Mouse (Mus musculus) heart, postnatal 0 days (tissue): Measurements from ENCODE around the gene Kdr. TPM values are rescaled to one million over a fixed set of nuclear protein-coding genes. Genes with fewer than 3 reads are reported as not detected.

Source experiments
- ATAC-seq: fragments of 200-750 bp; cut with Nextera tagmentation; 2 replicates; pipeline ENCODE4 v1.8.0; 2017; ENCODE audit warnings: low read depth, moderate number of reproducible peaks, moderate library complexity; ENCODE audit not compliant: insufficient read depth
- DNase-seq: peaks from one replicate; pipeline ENCODE4 v3.0.0-alpha.2; 2016; ENCODE audit warnings: low spot score
- H3K27ac ChIP-seq: fragments of 300-500 bp; sonication (generic); 2 replicates; pipeline ENCODE4 v1.5.1; 2014; ENCODE audit warnings: low read depth, mild to moderate bottlenecking
- H3K27me3 ChIP-seq: fragments of 300-500 bp; sonication (generic); 2 replicates; pipeline ENCODE4 v1.6.1; 2014; ENCODE audit warnings: low read length, mixed read lengths; ENCODE audit not compliant: control insufficient read depth, insufficient read depth
- H3K36me3 ChIP-seq: fragments of 300-500 bp; sonication (generic); replicated peaks from 2 replicates; pipeline ENCODE4 v1.6.1; 2014; ENCODE audit warnings: low read length, mixed read lengths; ENCODE audit not compliant: control insufficient read depth, insufficient read depth
- H3K4me1 ChIP-seq: fragments of 300-500 bp; sonication (generic); 2 replicates; pipeline ENCODE4 v1.6.1; 2014; ENCODE audit warnings: antibody characterized with exemption; ENCODE audit not compliant: control insufficient read depth, insufficient read depth
- H3K4me2 ChIP-seq: fragments of 300-500 bp; sonication (generic); 2 replicates; pipeline ENCODE4 v1.6.1; 2014; ENCODE audit warnings: low read depth, mild to moderate bottlenecking, low read length, moderate library complexity
- H3K4me3 ChIP-seq: fragments of 300-500 bp; sonication (generic); 2 replicates; pipeline ENCODE4 v1.5.1; 2014; ENCODE audit warnings: low read depth, low read length
- H3K9ac ChIP-seq: fragments of 300-500 bp; sonication (generic); replicated peaks from 2 replicates; pipeline ENCODE4 v1.6.1; 2014; ENCODE audit warnings: low read depth, low read length, mixed read lengths
- H3K9me3 ChIP-seq: fragments of 300-500 bp; sonication (generic); replicated peaks from 2 replicates; pipeline ENCODE4 v1.6.1; 2016; ENCODE audit warnings: low read length; ENCODE audit not compliant: control insufficient read depth
- CTCF ChIP-seq: IDR thresholded peaks from 2 replicates; pipeline ENCODE4 v1.5.1; 2016; ENCODE audit warnings: antibody characterized with exemption, control low read depth, low read depth
- EP300 ChIP-seq: IDR thresholded peaks from 2 replicates; pipeline ENCODE4 v1.6.1; 2016; ENCODE audit warnings: antibody characterized with exemption, low read depth
- whole genome bisulfite sequencing: fragments of 180-500 bp; shearing (Covaris S2); extraction: QIAGEN DNeasy Blood & Tissue Kit; methylation state at CpG from one replicate; pipeline ENCODE4 v1.1.7; 2014; 5-methylcytosine and 5-hydroxymethylcytosine counted together
- polyA plus RNA-seq: library from polyadenylated mRNA; unstranded; fragments of >200 nt; fragmentation: Nextera tagmentation; extraction: Ambion mirVana; gene quantifications from 2 replicates; pipeline ENCODE4 v1.2.1, GENCODE M21; 2015
- total RNA-seq: library from RNA; depleted of rRNA; stranded (reverse); fragments of >200 nt; gene quantifications from 2 replicates; pipeline ENCODE4 v1.2.3, GENCODE M21; 2014; ENCODE audit warnings: low replicate concordance

Kdr gene
- total and polyA plus RNA-seq, 2 experiments from 2014 or later: 30.8 to 60.1 TPM

- Histone ChIP-seq H3K36me3 (peaks cover 41% of the 10 kb centered on the region), H3K9ac (no peak overlapping the region), H3K4me2 (no peak overlapping the region), H3K4me3 (no peak overlapping the region), H3K27ac (no peak overlapping the region), H3K4me1 (0 out of 2 replicates have a peak, but pooled peaks cover 4% of the 10 kb centered on the region), H3K9me3 (no peaks in the 10 kb centered on the region), H3K27me3 (no peaks in the 10 kb centered on the region)
- DNase-seq: no peak
- 61% methylated on average over 2 of the region's 2 CpGs for WGBS
- TF ChIP-seq CTCF: no peak
- TF ChIP-seq EP300: no peak
- ATAC-seq: no peak
Observed at GRCm38 (mm10) chr5:75950866-75951265, 27.4 kb downstream of the Kdr start.

- TF ChIP-seq CTCF (no peak), EP300 (no peak)
- Histone ChIP-seq H3K27me3 (no peaks in the 10 kb centered on the region), H3K4me1 (peaks cover 10% of the 10 kb centered on the region), H3K27ac (peak overlapping the region; percentile 32; the same call in 1 of the 2 replicates), H3K4me3 (no peak overlapping the region), H3K9me3 (no peaks in the 10 kb centered on the region), H3K36me3 (peaks cover 38% of the 10 kb centered on the region), H3K9ac (no peak overlapping the region), H3K4me2 (no peak overlapping the region)
- WGBS: 57% methylated on average over 4 of the region's 4 CpGs
- ATAC-seq (0 out of 2 replicates have a peak, but pooled peaks have one; percentile 24), DNase-seq (no peak)
Observed at GRCm38 (mm10) chr5:75945394-75945793, 32.9 kb downstream of the Kdr start.

GRCm38 (mm10) chr5:75943301-75943700 lies 35.0 kb downstream of the Kdr start:
- ATAC-seq (no peak), DNase-seq (no peak)
- Histone ChIP-seq H3K4me2 (no peak overlapping the region), H3K27ac (no peak overlapping the region; the same call in 1 of the 2 replicates), H3K27me3 (no peaks in the 10 kb centered on the region), H3K4me1 (peaks cover 31% of the 10 kb centered on the region), H3K9ac (no peak overlapping the region), H3K4me3 (no peak overlapping the region), H3K9me3 (no peaks in the 10 kb centered on the region), H3K36me3 (peaks cover 23% of the 10 kb centered on the region)
- 92% methylated on average over 6 of the region's 6 CpGs for WGBS
- TF ChIP-seq EP300: no peak
- no peak for TF ChIP-seq CTCF

GRCm38 (mm10) chr5:75941775-75942580 lies 36.3 kb downstream of the Kdr start:
- no peak for ATAC-seq
- peaks cover 40% of the 10 kb centered on the region for H3K4me1 ChIP-seq
- no peak overlapping the region for H3K4me3 ChIP-seq
- no peak overlapping the region for H3K4me2 ChIP-seq
- DNase-seq: no peak
- TF ChIP-seq EP300: no peak
- TF ChIP-seq CTCF: no peak
- 77% methylated on average over 11 of the region's 11 CpGs for WGBS
- no peak overlapping the region for H3K9ac ChIP-seq
- H3K9me3 ChIP-seq: no peaks in the 10 kb centered on the region
- H3K27ac ChIP-seq: 0 out of 2 replicates have a peak overlapping the region, but pooled peaks have one; percentile 44
- no peaks in the 10 kb centered on the region for H3K27me3 ChIP-seq
- peaks cover 12% of the 10 kb centered on the region for H3K36me3 ChIP-seq

- peaks cover 30% of the 10 kb centered on the region for H3K4me1 ChIP-seq
- no peak overlapping the region for H3K4me3 ChIP-seq
- TF ChIP-seq CTCF (no peak), EP300 (no peak)
- H3K27ac ChIP-seq: peak overlapping the region; percentile 56
- H3K4me2 ChIP-seq: 0 out of 2 replicates have a peak overlapping the region, but pooled peaks have one; percentile 19
- no peaks in the 10 kb centered on the region for H3K27me3 ChIP-seq
- ATAC-seq: peak; percentile 49; the same call in 1 of the 2 replicates
- H3K36me3 ChIP-seq: peaks cover 23% of the 10 kb centered on the region
- DNase-seq: peak; percentile 26
- H3K9me3 ChIP-seq: no peaks in the 10 kb centered on the region
- H3K9ac ChIP-seq: no peak overlapping the region
- 17% methylated on average over 8 of the region's 8 CpGs for WGBS
Observed at GRCm38 (mm10) chr5:75939144-75939732, 39.0 kb downstream of the Kdr start.
